Mouse (Mus musculus) CH12.LX (cell line): ENCODE measurements around the gene Ring1. TPM values are rescaled to one million over a fixed set of nuclear protein-coding genes. Genes with fewer than 3 reads are reported as not detected.
A peak's percentile ranks its signal among the peaks of the same experiment; 100 is the strongest.

Experiments
- DNase-seq: peaks from one replicate; pipeline ENCODE4 v3.0.0-alpha.2; 2013; ENCODE audit errors: extremely low read depth
- H3K27ac ChIP-seq: 2 replicates; pipeline ENCODE4 v1.5.1; 2012; ENCODE audit warnings: low read depth, mild to moderate bottlenecking, control low read depth, moderate library complexity; ENCODE audit not compliant: insufficient read depth
- H3K27me3 ChIP-seq: replicated peaks from 2 replicates; pipeline ENCODE3; 2012; ENCODE audit warnings: inconsistent platforms
- H3K36me3 ChIP-seq, 2 experiments: replicated peaks in 1 of 2; 2 replicates each; pipeline versions ENCODE3 to v1.6.1; 2012; ENCODE audit warnings: inconsistent platforms in 1 of 2, low read length in 1 of 2, mild to moderate bottlenecking in 1 of 2, mixed read lengths in 1 of 2, moderate library complexity in 1 of 2; ENCODE audit not compliant: control insufficient read depth in 1 of 2, insufficient read depth in 1 of 2
- H3K4me1 ChIP-seq, 2 experiments: 2 replicates each; pipeline ENCODE4 v1.6.1; 2012; ENCODE audit warnings: inconsistent platforms in 1 of 2, moderate library complexity in 1 of 2; ENCODE audit not compliant: insufficient read depth in 2 of 2, control insufficient read depth in 1 of 2
- H3K4me2 ChIP-seq: 2 replicates; pipeline ENCODE4 v1.6.1; 2012; ENCODE audit warnings: low read depth, mild to moderate bottlenecking, control low read depth; ENCODE audit not compliant: poor library complexity, insufficient read depth, severe bottlenecking
- H3K4me3 ChIP-seq, 3 experiments: fragments of 150-350 bp in 1 of 3; sonication (generic) in 1 of 3; replicated peaks in 1 of 3; 2 replicates each; pipeline versions ENCODE3 to v1.5.1; 2011 to 2012; ENCODE audit warnings: low read depth in 2 of 3, low read length in 2 of 3, mild to moderate bottlenecking in 2 of 3, moderate library complexity in 2 of 3, control low read depth in 1 of 3, improper control_type of control experiment in 1 of 3, inconsistent platforms in 1 of 3, mixed read lengths in 1 of 3; ENCODE audit not compliant: poor library complexity in 1 of 3
- H3K79me2 ChIP-seq: replicated peaks from 2 replicates; pipeline ENCODE4 v1.6.1; 2012; ENCODE audit warnings: mild to moderate bottlenecking, moderate library complexity; ENCODE audit not compliant: control insufficient read depth, poor library complexity, insufficient read depth, severe bottlenecking; ENCODE audit errors: extremely low read depth
- H3K9ac ChIP-seq: 2 replicates; pipeline ENCODE4 v1.6.1; 2012; ENCODE audit warnings: low read depth, mild to moderate bottlenecking, control low read depth, moderate library complexity; ENCODE audit not compliant: insufficient read depth
- H3K9me3 ChIP-seq: replicated peaks from 2 replicates; pipeline ENCODE3; 2012; ENCODE audit warnings: low read length, inconsistent platforms, mixed read lengths
- BHLHE40 ChIP-seq: IDR thresholded peaks from 2 replicates; pipeline ENCODE4 v1.6.1; 2011; ENCODE audit warnings: mild to moderate bottlenecking, low read depth, low read length, improper control_type of control experiment
- CHD1 ChIP-seq: IDR thresholded peaks from 2 replicates; pipeline ENCODE4 v1.6.1; 2012; ENCODE audit warnings: low read depth, low read length, improper control_type of control experiment, inconsistent platforms
- CHD2 ChIP-seq: IDR thresholded peaks from 2 replicates; pipeline ENCODE4 v1.6.1; 2011; ENCODE audit warnings: low read length, improper control_type of control experiment
- CTCF ChIP-seq, 2 experiments: IDR thresholded peaks in 1 of 2; conservative IDR thresholded peaks in 1 of 2; 2 replicates each; pipeline ENCODE4 v1.5.1; 2011 to 2012; ENCODE audit warnings: low read depth in 2 of 2, low read length in 2 of 2, improper control_type of control experiment in 1 of 2, inconsistent platforms in 1 of 2, mild to moderate bottlenecking in 1 of 2, moderate library complexity in 1 of 2
- ELF1 ChIP-seq: IDR thresholded peaks from 2 replicates; pipeline ENCODE4 v1.6.1; 2014; ENCODE audit warnings: low read depth, mild to moderate bottlenecking, inconsistent platforms, low read length, improper control_type of control experiment
- EP300 ChIP-seq: IDR thresholded peaks from 2 replicates; pipeline ENCODE4 v1.6.1; 2011; ENCODE audit warnings: low read length, improper control_type of control experiment
- ETS1 ChIP-seq: conservative IDR thresholded peaks from 2 replicates; pipeline ENCODE4 v1.6.1; 2012; ENCODE audit warnings: low read depth, mild to moderate bottlenecking, inconsistent platforms, low read length, improper control_type of control experiment, moderate library complexity
- HCFC1 ChIP-seq: IDR thresholded peaks from 2 replicates; pipeline ENCODE4 v1.6.1; 2012; ENCODE audit warnings: low read depth, mild to moderate bottlenecking, inconsistent platforms, low read length, improper control_type of control experiment
- IRF4 ChIP-seq: IDR thresholded peaks from 2 replicates; pipeline ENCODE4 v1.6.1; 2014; ENCODE audit warnings: low read depth, mild to moderate bottlenecking, inconsistent platforms, low read length, improper control_type of control experiment
- KAT2A ChIP-seq: IDR thresholded peaks from 2 replicates; pipeline ENCODE4 v1.6.1; 2012; ENCODE audit warnings: low read length, improper control_type of control experiment, inconsistent platforms; ENCODE audit not compliant: insufficient replicate concordance
- MAX ChIP-seq: IDR thresholded peaks from 2 replicates; pipeline ENCODE4 v1.6.1; 2011; ENCODE audit warnings: low read length, improper control_type of control experiment
- MEF2A ChIP-seq: IDR thresholded peaks from 2 replicates; pipeline ENCODE4 v1.6.1; 2014; ENCODE audit warnings: low read depth, mild to moderate bottlenecking, inconsistent platforms, low read length, improper control_type of control experiment, borderline replicate concordance
- MXI1 ChIP-seq: IDR thresholded peaks from 2 replicates; pipeline ENCODE4 v1.6.1; 2011; ENCODE audit warnings: mild to moderate bottlenecking, low read depth, low read length, improper control_type of control experiment
- MYC ChIP-seq: IDR thresholded peaks from 2 replicates; pipeline ENCODE4 v1.6.1; 2011; ENCODE audit warnings: low read depth, mild to moderate bottlenecking, improper control_type of control experiment, low read length
- NELFE ChIP-seq: IDR thresholded peaks from 2 replicates; pipeline ENCODE4 v1.6.1; 2011; ENCODE audit warnings: low read depth, low read length, improper control_type of control experiment
- NRF1 ChIP-seq: IDR thresholded peaks from 2 replicates; pipeline ENCODE4 v1.6.1; 2014; ENCODE audit warnings: low read depth, mild to moderate bottlenecking, inconsistent platforms, low read length, improper control_type of control experiment, moderate library complexity
- PAX5 ChIP-seq: IDR thresholded peaks from 2 replicates; pipeline ENCODE4 v1.6.1; 2012; ENCODE audit warnings: low read length, inconsistent platforms, mixed read lengths
- POLR2A ChIP-seq: IDR thresholded peaks from 2 replicates; pipeline ENCODE4 v1.6.1; 2011; ENCODE audit warnings: low read depth, mild to moderate bottlenecking, improper control_type of control experiment, low read length
- RCOR1 ChIP-seq: conservative IDR thresholded peaks from 2 replicates; pipeline ENCODE4 v1.6.1; 2012; ENCODE audit warnings: low read depth, mild to moderate bottlenecking, inconsistent platforms, low read length, improper control_type of control experiment
- TBP ChIP-seq: conservative IDR thresholded peaks from 2 replicates; pipeline ENCODE4 v1.6.1; 2011; ENCODE audit warnings: low read depth, low read length, improper control_type of control experiment
- TCF12 ChIP-seq: IDR thresholded peaks from 2 replicates; pipeline ENCODE4 v1.6.1; 2014; ENCODE audit warnings: low read depth, mild to moderate bottlenecking, inconsistent platforms, low read length, improper control_type of control experiment
- USF1 ChIP-seq: IDR thresholded peaks from 2 replicates; pipeline ENCODE4 v1.6.1; 2014; ENCODE audit warnings: low read depth, mild to moderate bottlenecking, inconsistent platforms, low read length, improper control_type of control experiment
- USF2 ChIP-seq: conservative IDR thresholded peaks from 2 replicates; pipeline ENCODE4 v1.6.1; 2011; ENCODE audit warnings: low read depth, low read length, improper control_type of control experiment
- ZMIZ1 ChIP-seq: IDR thresholded peaks from 2 replicates; pipeline ENCODE4 v1.6.1; 2012; ENCODE audit warnings: low read depth, mild to moderate bottlenecking, inconsistent platforms, low read length, improper control_type of control experiment
- dilution Hi-C: fragments of 300-500 bp; cut with MboI; formaldehyde crosslinking; loops from 2 replicates; pipeline ENCODE4 v1.14.3; 2020; ENCODE audit warnings: low sequenced_read_pairs; ENCODE audit not compliant: extremely low pct_unique_long_range_greater_than_20kb, extremely low pct_ligation_motif_present
- in situ Hi-C: fragments of 300-500 bp; cut with MboI; formaldehyde crosslinking; loops from 3 replicates; pipeline ENCODE4 v1.14.3; 2019; ENCODE audit warnings: low sequenced_read_pairs, low pct_ligation_motif_present, low pct_unique_long_range_greater_than_20kb, mixed read lengths
- polyA plus RNA-seq: library from polyadenylated mRNA; unstranded; fragments of >175 nt; gene quantifications from 2 replicates; pipeline ENCODE4 v1.2.1, GENCODE M21; 2012; ENCODE audit warnings: low read depth; ENCODE audit not compliant: insufficient read length
- total RNA-seq, 2 experiments: library from RNA; depleted of rRNA; stranded (reverse); fragments of 300-350 nt in 1 of 2; fragments of >200 nt in 1 of 2; gene quantifications; 2 replicates each; pipeline ENCODE4 v1.2.3; 2012 to 2014

The Ring1 gene
- total and polyA plus RNA-seq, 3 experiments: 11.9 to 18.0 (median 13.7) TPM

- H3K27me3 ChIP-seq: no peaks in the 10 kb centered on the region
- TF ChIP-seq HCFC1: no peak
- TF ChIP-seq NRF1: no peak
- no peak for TF ChIP-seq KAT2A
- 0 out of 2 replicates have a peak, but pooled peaks have one; percentile 21 for TF ChIP-seq MXI1
- no peak for TF ChIP-seq CHD1
- TF ChIP-seq NELFE: peak; percentile 93
- TF ChIP-seq MAX: no peak
- TF ChIP-seq USF2: no peak
- TF ChIP-seq TCF12: peak; percentile 59
- TF ChIP-seq EP300: 0 out of 2 replicates have a peak, but pooled peaks have one; percentile 28
- TF ChIP-seq CHD2: peak; percentile 96
- TF ChIP-seq ZMIZ1: peak; percentile 93
- TF ChIP-seq ELF1: no peak
- no peak for TF ChIP-seq RCOR1
- TF ChIP-seq IRF4: peak; percentile 88
- peak; percentile 91; the same call in 1 of the 2 replicates for TF ChIP-seq TBP
- TF ChIP-seq ETS1: peak; percentile 65
- TF ChIP-seq MYC: peak; percentile 21; the same call in 1 of the 2 replicates
- TF ChIP-seq PAX5: no peak
- TF ChIP-seq CTCF (conservative IDR thresholded peaks at IDR 0.05 in 1 of 2, IDR thresholded peaks at IDR 0.05 in 1 of 2; ENCODE audit: low read depth in 2 of 2, low read length in 2 of 2): no peak
- no peak for TF ChIP-seq USF1
- no peak for TF ChIP-seq BHLHE40
- TF ChIP-seq MEF2A: no peak
- TF ChIP-seq POLR2A: peak; percentile 92
- peak within 1 kb of the TSS; percentile 74; the same call in 1 of the 2 replicates for H3K4me2 ChIP-seq
- peaks cover 16 to 31% of the 10 kb centered on the region in 2 experiments for H3K4me1 ChIP-seq
- dilution Hi-C loops (no loop called here), in situ Hi-C loops (loop anchor here (5.0 kb wide), 1 partner anchor 1262 kb away; the partner anchor contains the start of gene H2-D1)
- H3K79me2 ChIP-seq: peaks cover 23% of the 10 kb centered on the region
- H3K4me3 ChIP-seq: peak within 1 kb of the TSS; percentile 66 to 99 (median 71)
- H3K9me3 ChIP-seq: no peaks in the 10 kb centered on the region
- H3K9ac ChIP-seq: peak within 1 kb of the TSS; percentile 100
- H3K27ac ChIP-seq: peak within 1 kb of the TSS; percentile 69
- peak; percentile 97 for DNase-seq
- H3K36me3 ChIP-seq: peaks cover 31 to 33% of the 10 kb centered on the region in 2 experiments
Measured at GRCm38 (mm10) chr17:34000150-34000537, 24.3 kb downstream of the Ring1 start, which contains the start of gene H2-K1. Gene H2-K1, minus strand, starts transcription at chr17:34000347.
